Mouse (Mus musculus) hindbrain, embryonic 14.5 days (tissue): ENCODE measurements at regions not wholly inside any gene's neighbourhood (a gene's known extent, or its start where the extent isn't known, plus 50 kb on each side); places are given as distances from the start of the nearest gene placed in this dataset.

Source experiments
- ATAC-seq: fragments of 200-750 bp; cut with Nextera tagmentation; 2 replicates; pipeline ENCODE4 v1.8.0; 2017; ENCODE audit warnings: moderate number of reproducible peaks, mild to moderate bottlenecking, moderate TSS enrichment, moderate library complexity; ENCODE audit not compliant: low FRiP score
- DNase-seq: peaks from one replicate; pipeline ENCODE4 v3.0.0-alpha.2; 2015; ENCODE audit warnings: low spot score
- H3K27ac ChIP-seq: fragments of 300-500 bp; sonication (generic); 2 replicates; pipeline ENCODE4 v1.5.1; 2014; ENCODE audit warnings: mild to moderate bottlenecking, moderate library complexity
- H3K27me3 ChIP-seq: fragments of 300-500 bp; sonication (generic); 2 replicates; pipeline ENCODE4 v1.6.1; 2014; ENCODE audit warnings: mild to moderate bottlenecking, low read length, mixed read lengths; ENCODE audit not compliant: control insufficient read depth, insufficient read depth
- H3K36me3 ChIP-seq: fragments of 300-500 bp; sonication (generic); replicated peaks from 2 replicates; pipeline ENCODE4 v1.6.1; 2014; ENCODE audit not compliant: control insufficient read depth, insufficient read depth
- H3K4me1 ChIP-seq: fragments of 300-500 bp; sonication (generic); replicated peaks from 2 replicates; pipeline ENCODE4 v1.6.1; 2014; ENCODE audit warnings: antibody characterized with exemption, low read length, mixed read lengths; ENCODE audit not compliant: control insufficient read depth, insufficient read depth
- H3K4me2 ChIP-seq: fragments of 300-500 bp; sonication (generic); replicated peaks from 2 replicates; pipeline ENCODE4 v1.6.1; 2014; ENCODE audit warnings: mild to moderate bottlenecking, moderate library complexity
- H3K4me3 ChIP-seq: fragments of 300-500 bp; sonication (generic); replicated peaks from 2 replicates; pipeline ENCODE4 v1.5.1; 2014; ENCODE audit warnings: mild to moderate bottlenecking, low read length
- H3K9ac ChIP-seq: fragments of 300-500 bp; sonication (generic); 2 replicates; pipeline ENCODE4 v1.6.1; 2014
- H3K9me3 ChIP-seq: fragments of 300-500 bp; sonication (generic); 2 replicates; pipeline ENCODE4 v1.6.1; 2016; ENCODE audit warnings: low read length; ENCODE audit not compliant: control insufficient read depth
- WGBS: fragments of 180-500 bp; shearing (Covaris S2); extraction: QIAGEN DNeasy Blood & Tissue Kit; methylation state at CpG from one replicate; pipeline ENCODE4 v1.1.7; 2014; 5-methylcytosine and 5-hydroxymethylcytosine counted together

GRCm38 (mm10) chr8:53994208-53994607 lies 83.2 kb upstream of the Vegfc start:
- ATAC-seq, result no peak
- 89% methylated on average over 3 of the region's 3 CpGs for WGBS

GRCm38 (mm10) chr8:53997461-53997860 lies 79.9 kb upstream of the Vegfc start:
- no peak for ATAC-seq
- 85% methylated on average over 2 of the region's 2 CpGs for WGBS
- DNase-seq, result no peak

More at GRCm38 (mm10) chr8:53994208-53994607, 83.2 kb upstream of the Vegfc start:
- no peak for DNase-seq
- H3K36me3 ChIP-seq, result no peaks in the 10 kb centered on the region
- no peak overlapping the region for H3K9ac ChIP-seq
- no peak overlapping the region for H3K27ac ChIP-seq
- H3K9me3 ChIP-seq, result 0 out of 2 replicates have a peak, but pooled peaks cover 6% of the 10 kb centered on the region
- H3K4me2 ChIP-seq, result no peak overlapping the region
- no peaks in the 10 kb centered on the region for H3K4me1 ChIP-seq
- H3K4me3 ChIP-seq, result no peak overlapping the region
- no peaks in the 10 kb centered on the region for H3K27me3 ChIP-seq

GRCm38 (mm10) chr8:54002948-54003347 lies 74.5 kb upstream of the Vegfc start:
- WGBS, result 40% methylated on average over 1 of the region's 1 CpGs
- H3K27me3 ChIP-seq, result no peaks in the 10 kb centered on the region
- H3K4me2 ChIP-seq, result no peak overlapping the region
- H3K36me3 ChIP-seq, result no peaks in the 10 kb centered on the region
- ATAC-seq (no peak), DNase-seq (no peak)
- no peak overlapping the region for H3K9ac ChIP-seq
- no peak overlapping the region for H3K27ac ChIP-seq
- no peaks in the 10 kb centered on the region for H3K4me1 ChIP-seq
- no peaks in the 10 kb centered on the region for H3K9me3 ChIP-seq
- H3K4me3 ChIP-seq, result no peak overlapping the region

More at GRCm38 (mm10) chr8:53997461-53997860, 79.9 kb upstream of the Vegfc start:
- H3K4me3 ChIP-seq, result no peak overlapping the region
- no peaks in the 10 kb centered on the region for H3K36me3 ChIP-seq
- H3K27me3 ChIP-seq, result no peaks in the 10 kb centered on the region
- H3K4me2 ChIP-seq, result no peak overlapping the region
- H3K4me1 ChIP-seq, result no peaks in the 10 kb centered on the region
- H3K9me3 ChIP-seq, result no peaks in the 10 kb centered on the region
- no peak overlapping the region for H3K27ac ChIP-seq
- H3K9ac ChIP-seq, result no peak overlapping the region

- H3K4me3 ChIP-seq, result no peak overlapping the region
- H3K4me2 ChIP-seq, result no peak overlapping the region
- no peaks in the 10 kb centered on the region for H3K36me3 ChIP-seq
- no peaks in the 10 kb centered on the region for H3K4me1 ChIP-seq
- H3K9ac ChIP-seq, result no peak overlapping the region
- DNase-seq (no peak), ATAC-seq (no peak)
- WGBS, result 29% methylated on average over 3 of the region's 3 CpGs
- no peaks in the 10 kb centered on the region for H3K27me3 ChIP-seq
- H3K27ac ChIP-seq, result no peak overlapping the region
- no peaks in the 10 kb centered on the region for H3K9me3 ChIP-seq
Measured at GRCm38 (mm10) chr8:54014096-54014495, 63.3 kb upstream of the Vegfc start.

- H3K9me3 ChIP-seq, result no peaks in the 10 kb centered on the region
- no peaks in the 10 kb centered on the region for H3K27me3 ChIP-seq
- H3K9ac ChIP-seq, result no peak overlapping the region
- H3K4me3 ChIP-seq, result no peak overlapping the region
- no peak; the same call in 1 of the 2 replicates for ATAC-seq
- no peak overlapping the region for H3K4me2 ChIP-seq
- H3K4me1 ChIP-seq, result no peaks in the 10 kb centered on the region
- no peak for DNase-seq
- no peaks in the 10 kb centered on the region for H3K36me3 ChIP-seq
- H3K27ac ChIP-seq, result no peak overlapping the region
- 39% methylated on average over 3 of the region's 3 CpGs for WGBS
Measured at GRCm38 (mm10) chr8:54018535-54019165, 58.8 kb upstream of the Vegfc start.
